Mouse (Mus musculus): ENCODE results near the gene Kifc1.

- TF ChIP-seq GATA1 (IDR thresholded peaks at IDR 0.05; ENCODE audit: low read length): no peak
- TF ChIP-seq TAL1 (IDR thresholded peaks at IDR 0.05; ENCODE audit: low read length): no peak
Measured at GRCm38 (mm10) chr17:33929371-33930279, 39.2 kb upstream of the Kifc1 start, which contains the start of gene Rgl2.

All from erythroblast, embryonic 14.5 days (primary cell).